Mouse (Mus musculus) forebrain, embryonic 16.5 days (tissue): ENCODE data around the gene Acads. TPM values are rescaled to one million over a fixed set of nuclear protein-coding genes. Genes with fewer than 3 reads are reported as not detected.

ENCODE experiments used
- ATAC-seq: fragments of 200-750 bp; cut with Nextera tagmentation; 2 replicates; pipeline ENCODE4 v1.8.0; 2017; ENCODE audit warnings: mild to moderate bottlenecking, moderate library complexity
- H3K27ac ChIP-seq: fragments of 300-500 bp; sonication (generic); 2 replicates; pipeline ENCODE4 v1.5.1; 2014; ENCODE audit warnings: low read length, control low read depth
- H3K27me3 ChIP-seq: fragments of 300-500 bp; sonication (generic); replicated peaks from 2 replicates; pipeline ENCODE4 v1.6.1; 2014; ENCODE audit warnings: low read length; ENCODE audit not compliant: control insufficient read depth, insufficient read depth
- H3K36me3 ChIP-seq: fragments of 300-500 bp; sonication (generic); 2 replicates; pipeline ENCODE4 v1.6.1; 2014; ENCODE audit not compliant: control insufficient read depth, insufficient read depth
- H3K4me1 ChIP-seq: fragments of 300-500 bp; sonication (generic); replicated peaks from 2 replicates; pipeline ENCODE4 v1.6.1; 2014; ENCODE audit warnings: low read length; ENCODE audit not compliant: control insufficient read depth, insufficient read depth
- H3K4me2 ChIP-seq: fragments of 300-500 bp; sonication (generic); 2 replicates; pipeline ENCODE4 v1.6.1; 2014; ENCODE audit warnings: mild to moderate bottlenecking, low read length, control low read depth
- H3K4me3 ChIP-seq: fragments of 300-500 bp; sonication (generic); replicated peaks from 2 replicates; pipeline ENCODE4 v1.5.1; 2014; ENCODE audit warnings: mild to moderate bottlenecking, low read length, control low read depth
- H3K9ac ChIP-seq: fragments of 300-500 bp; sonication (generic); replicated peaks from 2 replicates; pipeline ENCODE4 v1.6.1; 2014; ENCODE audit warnings: low read depth, low read length, control low read depth
- H3K9me3 ChIP-seq: fragments of 300-500 bp; sonication (generic); 2 replicates; pipeline ENCODE4 v1.6.1; 2016; ENCODE audit warnings: low read length; ENCODE audit not compliant: control insufficient read depth
- WGBS: fragments of 180-500 bp; shearing (Covaris S2); extraction: QIAGEN DNeasy Blood & Tissue Kit; methylation state at CpG from one replicate; pipeline ENCODE4 v1.1.7; 2014; 5-methylcytosine and 5-hydroxymethylcytosine counted together
- polyA plus RNA-seq: library from polyadenylated mRNA; unstranded; fragments of >200 nt; fragmentation: Nextera tagmentation; extraction: Ambion mirVana; gene quantifications from 2 replicates; pipeline ENCODE4 v1.2.1, GENCODE M21; 2015

Acads gene
- polyA plus RNA-seq, 1 experiment from 2014 or later = 18.0 TPM

GRCm38 (mm10) chr5:115069611-115070010 is 49.5 kb downstream of the Acads start:
- Histone ChIP-seq H3K4me3 (no peak overlapping the region), H3K4me2 (no peak overlapping the region), H3K9ac (no peak overlapping the region), H3K9me3 (no peaks in the 10 kb centered on the region), H3K36me3 (no peaks in the 10 kb centered on the region), H3K27me3 (no peaks in the 10 kb centered on the region), H3K4me1 (peaks cover 5% of the 10 kb centered on the region; the same call in 1 of the 2 replicates), H3K27ac (no peak overlapping the region)
- WGBS = 91% methylated on average over 3 of the region's 3 CpGs
- ATAC-seq = no peak

GRCm38 (mm10) chr5:115068671-115069421 is 50.3 kb downstream of the Acads start:
- Histone ChIP-seq H3K27ac (no peak overlapping the region), H3K9me3 (no peaks in the 10 kb centered on the region), H3K4me3 (no peak overlapping the region), H3K4me1 (peaks cover 5% of the 10 kb centered on the region; the same call in 1 of the 2 replicates), H3K9ac (no peak overlapping the region), H3K27me3 (no peaks in the 10 kb centered on the region), H3K36me3 (no peaks in the 10 kb centered on the region), H3K4me2 (no peak overlapping the region)
- ATAC-seq = no peak
- 92% methylated on average over 11 of the region's 11 CpGs for WGBS

GRCm38 (mm10) chr5:115066245-115066644 is 52.9 kb downstream of the Acads start:
- Histone ChIP-seq H3K27ac (no peak overlapping the region), H3K9ac (no peak overlapping the region), H3K27me3 (no peaks in the 10 kb centered on the region), H3K9me3 (no peaks in the 10 kb centered on the region), H3K36me3 (peaks cover 2% of the 10 kb centered on the region; the same call in 1 of the 2 replicates), H3K4me1 (no peaks in the 10 kb centered on the region), H3K4me2 (no peak overlapping the region), H3K4me3 (no peak overlapping the region)
- 85% methylated on average over 4 of the region's 4 CpGs for WGBS
- ATAC-seq = no peak

- H3K4me1 ChIP-seq = no peaks in the 10 kb centered on the region
- H3K4me3 ChIP-seq = no peak overlapping the region
- no peak overlapping the region for H3K4me2 ChIP-seq
- H3K9ac ChIP-seq = no peak overlapping the region
- 83% methylated on average over 7 of the region's 7 CpGs for WGBS
- H3K9me3 ChIP-seq = no peaks in the 10 kb centered on the region
- H3K36me3 ChIP-seq = peaks cover 2% of the 10 kb centered on the region; the same call in 1 of the 2 replicates
- H3K27me3 ChIP-seq = no peaks in the 10 kb centered on the region
- H3K27ac ChIP-seq = no peak overlapping the region
- no peak for ATAC-seq
Measured at GRCm38 (mm10) chr5:115063391-115063790, 55.8 kb downstream of the Acads start.

GRCm38 (mm10) chr5:115062566-115062965 is 56.6 kb downstream of the Acads start:
- no peak overlapping the region for H3K27ac ChIP-seq
- peaks cover 2% of the 10 kb centered on the region; the same call in 1 of the 2 replicates for H3K36me3 ChIP-seq
- H3K27me3 ChIP-seq = no peaks in the 10 kb centered on the region
- ATAC-seq = no peak
- 75% methylated on average over 1 of the region's 1 CpGs for WGBS
- no peaks in the 10 kb centered on the region for H3K9me3 ChIP-seq
- H3K4me1 ChIP-seq = no peaks in the 10 kb centered on the region
- H3K9ac ChIP-seq = no peak overlapping the region
- no peak overlapping the region for H3K4me2 ChIP-seq
- no peak overlapping the region for H3K4me3 ChIP-seq

GRCm38 (mm10) chr5:115060977-115061376 is 58.2 kb downstream of the Acads start:
- no peak overlapping the region for H3K27ac ChIP-seq
- no peaks in the 10 kb centered on the region for H3K27me3 ChIP-seq
- H3K9me3 ChIP-seq = no peaks in the 10 kb centered on the region
- H3K9ac ChIP-seq = no peak overlapping the region
- ATAC-seq = no peak
- 93% methylated on average over 3 of the region's 3 CpGs for WGBS
- peaks cover 2% of the 10 kb centered on the region; the same call in 1 of the 2 replicates for H3K36me3 ChIP-seq
- no peaks in the 10 kb centered on the region for H3K4me1 ChIP-seq
- no peak overlapping the region for H3K4me3 ChIP-seq
- no peak overlapping the region for H3K4me2 ChIP-seq

Other genes starting within 250 kb of the Acads start
- gene Oasl2, start 222.4 kb downstream of the Acads start, polyA plus RNA-seq = 2.8 and 3.5 TPM in 2 replicates
- 0.39 and 0.41 TPM in 2 replicates for gene Oasl1, start 196.1 kb downstream of the Acads start, polyA plus RNA-seq
- 84.1 and 106 TPM in 2 replicates for gene 2210016L21Rik, start 177.2 kb downstream of the Acads start, polyA plus RNA-seq
- gene Hnf1a, start 148.3 kb downstream of the Acads start, polyA plus RNA-seq = 0.06 TPM in 1 of 2 replicates, not detected in the other
- 16.5 and 16.6 TPM in 2 replicates for gene Sppl3, start 108.2 kb downstream of the Acads start, polyA plus RNA-seq
- gene Gm10401, start 21.1 kb downstream of the Acads start, polyA plus RNA-seq = 34.9 and 38.1 TPM in 2 replicates
- 35.3 and 39.8 TPM in 2 replicates for gene Unc119b, start 15.6 kb upstream of the Acads start, polyA plus RNA-seq
- 19.3 and 21.1 TPM in 2 replicates for gene Mlec, start 38.8 kb upstream of the Acads start, polyA plus RNA-seq
- 8.3 and 9.2 TPM in 2 replicates for gene Cabp1, start 75.0 kb upstream of the Acads start, polyA plus RNA-seq
- gene Pop5, start 116.5 kb upstream of the Acads start, polyA plus RNA-seq = 85.3 and 101 TPM in 2 replicates
- gene Rnf10, start 153.6 kb upstream of the Acads start, polyA plus RNA-seq = 168 and 176 TPM in 2 replicates
- 62.9 and 64.3 TPM in 2 replicates for gene Coq5, start 160.3 kb upstream of the Acads start, polyA plus RNA-seq
- 1,337 and 1,455 TPM in 2 replicates for gene Dynll1, start 181.7 kb upstream of the Acads start, polyA plus RNA-seq
- 165 and 183 TPM in 2 replicates for gene Srsf9, start 207.8 kb upstream of the Acads start, polyA plus RNA-seq
- 35.9 and 40.7 TPM in 2 replicates for gene Gatc, start 221.8 kb upstream of the Acads start, polyA plus RNA-seq
- gene Triap1, start 221.9 kb upstream of the Acads start, polyA plus RNA-seq = 59.9 and 62.3 TPM in 2 replicates
- 864 and 925 TPM in 2 replicates for gene Cox6a1, start 229.6 kb upstream of the Acads start, polyA plus RNA-seq